Mouse (Mus musculus) liver, embryonic 14.5 days (tissue): ENCODE results near the gene Stx6. TPM values are rescaled to one million over a fixed set of nuclear protein-coding genes. Genes with fewer than 3 reads are reported as not detected.

Experiments used
- ATAC-seq: fragments of 200-750 bp; cut with Nextera tagmentation; 2 replicates; pipeline ENCODE4 v1.8.0; 2017; ENCODE audit warnings: moderate number of reproducible peaks, mild to moderate bottlenecking, moderate library complexity; ENCODE audit not compliant: insufficient read depth
- DNase-seq, 3 experiments: peaks; one replicate each; pipeline ENCODE4 v3.0.0-alpha.2; 2012 to 2013; ENCODE audit warnings: low read depth in 3 of 3, low spot score in 3 of 3
- H3K27ac ChIP-seq: fragments of 300-500 bp; sonication (generic); 2 replicates; pipeline ENCODE4 v1.5.1; 2014; ENCODE audit warnings: moderate library complexity, mild to moderate bottlenecking, control low read depth, inconsistent platforms
- H3K27me3 ChIP-seq: fragments of 300-500 bp; sonication (generic); 2 replicates; pipeline ENCODE4 v1.6.1; 2014; ENCODE audit warnings: mild to moderate bottlenecking, low read length, moderate library complexity; ENCODE audit not compliant: control insufficient read depth, insufficient read depth
- H3K36me3 ChIP-seq: fragments of 300-500 bp; sonication (generic); replicated peaks from 2 replicates; pipeline ENCODE4 v1.6.1; 2014; ENCODE audit warnings: low read depth; ENCODE audit not compliant: control insufficient read depth, insufficient read depth
- H3K4me1 ChIP-seq, 2 experiments: fragments of 200-500 bp in 1 of 2; fragments of 300-500 bp in 1 of 2; sonication (generic) in 1 of 2; replicated peaks; 2 replicates each; pipeline ENCODE4 v1.6.1; 2012 to 2014; ENCODE audit warnings: antibody characterized with exemption in 1 of 2, inconsistent platforms in 1 of 2, low read length in 1 of 2; ENCODE audit not compliant: control insufficient read depth in 2 of 2, insufficient read depth in 2 of 2
- H3K4me2 ChIP-seq: fragments of 300-500 bp; sonication (generic); 2 replicates; pipeline ENCODE4 v1.6.1; 2014; ENCODE audit warnings: low read depth, mild to moderate bottlenecking, control low read depth, moderate library complexity
- H3K4me3 ChIP-seq, 2 experiments: fragments of 200-500 bp in 1 of 2; fragments of 300-500 bp in 1 of 2; sonication (generic) in 1 of 2; 2 replicates each; pipeline ENCODE4 v1.5.1; 2012 to 2014; ENCODE audit warnings: low read depth in 2 of 2, low read length in 2 of 2, mild to moderate bottlenecking in 2 of 2, control low read depth in 1 of 2, inconsistent platforms in 1 of 2, moderate library complexity in 1 of 2; ENCODE audit not compliant: insufficient read depth in 1 of 2
- H3K9ac ChIP-seq: fragments of 300-500 bp; sonication (generic); replicated peaks from 2 replicates; pipeline ENCODE4 v1.6.1; 2014; ENCODE audit warnings: mild to moderate bottlenecking, control low read depth, moderate library complexity
- H3K9me3 ChIP-seq: fragments of 300-500 bp; sonication (generic); 2 replicates; pipeline ENCODE4 v1.6.1; 2016; ENCODE audit warnings: low read length, mixed read lengths; ENCODE audit not compliant: control insufficient read depth
- CTCF ChIP-seq: IDR thresholded peaks from 2 replicates; pipeline ENCODE4 v1.5.1; 2016; ENCODE audit warnings: antibody characterized with exemption, low read depth, control low read depth
- EP300 ChIP-seq: IDR thresholded peaks from 2 replicates; pipeline ENCODE4 v1.6.1; 2016; ENCODE audit warnings: antibody characterized with exemption, low read depth
- WGBS: fragments of 180-500 bp; shearing (Covaris S2); extraction: QIAGEN DNeasy Blood & Tissue Kit; methylation state at CpG from one replicate; pipeline ENCODE4 v1.1.7; 2014; ENCODE audit not compliant: insufficient replicate concordance; 5-methylcytosine and 5-hydroxymethylcytosine counted together
- polyA plus RNA-seq, 2 experiments: library from polyadenylated mRNA; depleted of rRNA in 1 of 2; stranded (reverse) in 1 of 2; unstranded in 1 of 2; fragments of >200 nt; fragmentation: Nextera tagmentation in 1 of 2; extraction: Ambion mirVana in 1 of 2; gene quantifications; 2 replicates each; pipeline versions ENCODE4 v1.2.1 to v1.2.3; 2012 to 2014

Stx6 gene
- polyA plus RNA-seq, 2 experiments, result 5.8 to 9.4 TPM

DNA sequence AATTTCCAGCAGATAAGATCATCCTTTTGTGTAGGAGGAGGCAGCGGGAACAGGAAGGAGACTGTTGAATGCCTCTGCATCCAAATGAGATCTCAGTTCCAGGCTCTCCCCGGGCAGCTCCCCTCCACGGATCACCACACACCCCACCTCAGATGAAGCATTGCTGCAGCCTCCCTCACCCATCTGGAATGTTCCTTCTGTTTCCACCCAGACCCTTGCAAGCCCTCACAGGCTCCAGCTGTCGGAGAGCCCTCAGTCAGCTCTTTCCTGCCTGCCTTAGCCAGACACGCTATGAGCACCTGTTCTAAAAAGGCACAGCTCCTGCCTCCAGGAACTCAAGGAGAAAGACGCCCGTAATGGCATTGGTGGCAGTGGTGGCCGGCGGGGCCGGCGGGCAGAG, 78.9 kb downstream of the Stx6 start:
- H3K27me3 ChIP-seq, result peaks cover 3% of the 10 kb centered on the region; the same call in 1 of the 2 replicates
- no peak for DNase-seq
- no peak overlapping the region for H3K27ac ChIP-seq
- no peak for TF ChIP-seq EP300
- TF ChIP-seq CTCF, result no peak
- 67% methylated on average over 11 of the region's 11 CpGs for WGBS
- H3K9me3 ChIP-seq, result no peaks in the 10 kb centered on the region
- H3K4me2 ChIP-seq, result no peak overlapping the region
- no peak overlapping the region for H3K9ac ChIP-seq
- H3K4me3 ChIP-seq, result no peak overlapping the region
- no peaks in the 10 kb centered on the region for H3K36me3 ChIP-seq
- no peak for ATAC-seq
- H3K4me1 ChIP-seq, result no peaks in the 10 kb centered on the region

DNA sequence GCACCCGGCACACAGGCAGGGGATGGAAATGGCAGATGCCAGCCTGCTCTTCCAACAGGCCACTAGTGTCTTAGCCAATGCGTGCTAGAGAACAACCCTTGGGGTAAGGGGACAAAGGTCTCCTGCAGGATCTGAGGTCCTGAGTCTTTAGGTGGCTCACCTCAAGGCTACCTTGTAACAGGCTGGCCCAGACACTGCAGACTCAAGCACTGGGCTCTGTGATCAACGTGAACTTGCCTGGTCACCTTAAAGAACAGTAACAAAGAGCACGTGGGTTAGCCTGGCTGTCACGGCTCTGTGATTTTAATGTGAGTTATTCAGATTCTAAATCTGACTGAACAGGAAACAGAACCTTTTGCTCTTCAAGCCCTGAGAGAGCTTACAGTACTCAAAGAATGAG, 79.6 kb downstream of the Stx6 start:
- WGBS, result 68% methylated on average over 5 of the region's 5 CpGs
- H3K4me3 ChIP-seq, result no peak overlapping the region
- H3K27me3 ChIP-seq, result peaks cover 6% of the 10 kb centered on the region
- H3K9ac ChIP-seq, result no peak overlapping the region
- ATAC-seq, result no peak
- H3K4me2 ChIP-seq, result no peak overlapping the region
- no peak for DNase-seq
- H3K9me3 ChIP-seq, result no peaks in the 10 kb centered on the region
- H3K4me1 ChIP-seq, result no peaks in the 10 kb centered on the region
- no peaks in the 10 kb centered on the region for H3K36me3 ChIP-seq
- H3K27ac ChIP-seq, result no peak overlapping the region
- TF ChIP-seq CTCF (no peak), EP300 (no peak)

DNA sequence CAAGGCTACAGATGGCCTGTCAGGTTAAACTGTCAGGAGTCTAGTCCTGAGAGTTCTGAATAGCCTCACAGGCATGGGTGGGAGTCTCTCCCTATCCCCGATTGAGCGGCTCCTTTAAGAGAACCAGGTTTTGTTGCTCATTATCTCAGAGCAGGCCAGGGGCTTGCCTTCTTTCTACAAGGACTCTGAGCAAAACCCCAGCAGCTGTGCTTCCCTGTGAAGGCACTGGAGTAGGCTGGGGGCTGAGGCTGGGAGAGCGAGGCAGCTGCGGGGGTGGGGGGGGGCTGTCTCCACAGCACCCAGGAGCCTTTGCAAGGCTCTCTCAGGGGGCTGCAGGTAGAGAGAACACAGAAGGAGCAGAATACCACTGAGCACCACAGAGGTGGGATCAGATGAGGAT, 80.7 kb downstream of the Stx6 start:
- no peaks in the 10 kb centered on the region for H3K9me3 ChIP-seq
- no peak overlapping the region for H3K9ac ChIP-seq
- no peak overlapping the region for H3K4me3 ChIP-seq
- no peak for ATAC-seq
- H3K36me3 ChIP-seq, result no peaks in the 10 kb centered on the region
- TF ChIP-seq CTCF, result no peak
- TF ChIP-seq EP300, result no peak
- no peak for DNase-seq
- 66% methylated on average over 4 of the region's 4 CpGs for WGBS
- H3K27ac ChIP-seq, result no peak overlapping the region
- H3K4me2 ChIP-seq, result no peak overlapping the region
- H3K27me3 ChIP-seq, result peaks cover 15% of the 10 kb centered on the region
- no peaks in the 10 kb centered on the region for H3K4me1 ChIP-seq

DNA sequence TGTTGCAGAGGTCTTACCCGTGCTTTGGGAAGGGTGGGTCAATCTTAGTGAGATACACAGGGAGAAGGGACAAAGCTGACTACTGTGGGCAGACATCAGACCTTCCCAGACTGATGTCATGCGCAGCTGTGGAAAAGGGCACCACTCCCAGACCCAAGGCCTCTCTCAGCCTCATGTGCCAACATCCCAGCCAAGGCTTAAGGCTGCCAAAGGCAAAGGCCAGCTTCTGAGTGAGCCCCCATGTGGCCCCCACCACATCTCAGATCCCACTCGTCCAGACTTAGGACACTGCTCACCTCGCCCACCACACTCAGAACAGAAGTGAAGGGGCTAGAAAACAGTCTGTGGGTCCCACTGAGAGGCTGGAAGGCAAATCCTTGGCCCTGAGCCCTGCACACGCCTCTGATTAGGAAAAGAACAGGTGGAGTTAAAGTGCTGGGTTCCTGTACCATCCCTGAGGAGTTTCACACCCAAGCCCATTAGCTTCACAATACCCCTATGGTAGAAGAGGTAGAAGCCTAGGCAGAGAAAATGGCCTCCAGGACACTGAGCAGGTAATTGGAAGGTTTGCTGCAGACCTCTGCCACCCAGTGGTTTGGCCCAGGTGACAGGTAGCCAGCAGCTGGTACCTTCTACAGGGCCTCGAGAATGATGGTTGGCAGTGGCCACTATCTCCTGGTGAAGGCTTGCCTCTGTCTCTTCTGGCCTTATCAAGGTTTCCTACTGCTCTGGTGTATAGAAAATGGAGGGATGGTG, 81.6 kb downstream of the Stx6 start:
- 52% methylated on average over 6 of the region's 6 CpGs for WGBS
- no peak for TF ChIP-seq CTCF
- no peak for TF ChIP-seq EP300
- ATAC-seq (no peak), DNase-seq (no peak)
- H3K27me3 ChIP-seq, result peaks cover 25% of the 10 kb centered on the region
- H3K4me1 ChIP-seq, result no peaks in the 10 kb centered on the region
- H3K27ac ChIP-seq, result no peak overlapping the region
- H3K9me3 ChIP-seq, result no peaks in the 10 kb centered on the region
- H3K36me3 ChIP-seq, result no peaks in the 10 kb centered on the region
- no peak overlapping the region for H3K4me3 ChIP-seq
- no peak overlapping the region for H3K9ac ChIP-seq
- H3K4me2 ChIP-seq, result no peak overlapping the region

DNA sequence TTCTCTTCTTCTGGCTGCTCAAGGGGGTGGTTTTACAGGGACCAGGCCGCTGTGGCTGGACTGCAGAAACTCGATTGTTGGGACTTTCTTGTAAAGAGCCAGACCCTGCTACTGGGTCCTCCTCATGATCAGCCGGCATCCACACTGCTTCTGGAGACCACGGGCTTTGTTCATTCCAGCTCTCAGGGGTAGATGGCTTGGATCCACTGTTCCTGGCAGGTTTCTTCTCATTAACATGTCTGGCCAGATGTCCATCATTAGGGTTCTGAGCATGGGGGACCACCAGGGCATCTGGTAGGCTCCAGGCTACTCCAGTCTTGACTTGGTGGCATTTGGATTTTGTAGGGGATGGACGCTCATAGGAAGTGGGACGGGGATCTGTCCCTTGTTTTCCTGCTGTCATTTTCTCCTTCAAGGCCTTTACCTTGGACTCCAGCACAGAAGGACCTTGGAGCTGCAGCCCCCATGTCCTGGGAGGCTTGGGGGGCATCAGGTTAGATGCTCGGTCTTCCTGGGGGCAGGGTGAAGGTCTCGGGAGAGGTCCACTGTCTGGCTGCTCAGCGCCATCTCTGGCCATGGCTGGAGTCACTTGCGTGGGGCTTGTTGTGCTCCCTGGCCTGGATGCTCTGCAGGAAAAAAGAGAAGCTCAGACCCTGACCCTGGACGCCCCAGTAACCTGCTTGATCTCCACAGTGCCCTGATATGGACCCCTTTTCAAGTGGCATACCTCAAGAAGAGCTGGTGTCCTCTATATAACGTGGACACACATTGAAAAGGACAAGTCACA, 83.4 kb downstream of the Stx6 start:
- no peaks in the 10 kb centered on the region for H3K9me3 ChIP-seq
- TF ChIP-seq EP300 (no peak), CTCF (no peak)
- H3K27ac ChIP-seq, result no peak overlapping the region
- H3K9ac ChIP-seq, result no peak overlapping the region
- H3K36me3 ChIP-seq, result no peaks in the 10 kb centered on the region
- no peak overlapping the region for H3K4me3 ChIP-seq
- no peak overlapping the region for H3K4me2 ChIP-seq
- no peak for DNase-seq
- no peaks in the 10 kb centered on the region for H3K4me1 ChIP-seq
- no peak for ATAC-seq
- peaks cover 32% of the 10 kb centered on the region for H3K27me3 ChIP-seq
- WGBS, result 62% methylated on average over 12 of the region's 12 CpGs
